Mouse (Mus musculus) layer of hippocampus, postnatal 25 days (tissue): Measurements from ENCODE around the gene Xpc. TPM values are rescaled to one million over a fixed set of nuclear protein-coding genes. Genes with fewer than 3 reads are reported as not detected.

Experiments used
- DNase-seq, 2 experiments: peaks; one replicate each; pipeline ENCODE4 v3.0.0; 2022; ENCODE audit warnings: mixed read lengths in 2 of 2, low spot score in 1 of 2; ENCODE audit errors: extremely low spot score in 1 of 2
- total RNA-seq, 2 experiments: library from RNA; stranded (reverse); gene quantifications; 2 replicates each; pipeline ENCODE4 v1.2.3; 2021

The Xpc gene
- total RNA-seq, 2 experiments from 2014 or later, result 12.6 to 14.2 TPM

GRCm38 (mm10) chr6:91527227-91527860 lies 11.7 kb upstream of the Xpc start:
- DNase-seq, result no peak

- no peak for DNase-seq
These were observed 9.9 kb upstream of the Xpc start for GRCm38 (mm10) chr6:91525544-91525943.

GRCm38 (mm10) chr6:91522816-91523215 lies 7.1 kb upstream of the Xpc start:
- DNase-seq, result no peak

- DNase-seq, result no peak
These were observed 2.8 kb upstream of the Xpc start for GRCm38 (mm10) chr6:91518454-91519020.

- no peak for DNase-seq
These were observed 838 bp downstream of the Xpc start for GRCm38 (mm10) chr6:91514737-91515362.

- DNase-seq, result no peak
These were observed 1.6 kb downstream of the Xpc start for GRCm38 (mm10) chr6:91514135-91514534.

- no peak for DNase-seq
These were observed 5.5 kb downstream of the Xpc start for GRCm38 (mm10) chr6:91510211-91510610.

- DNase-seq, result peak; percentile 45 to 79
These were observed 6.4 kb downstream of the Xpc start for GRCm38 (mm10) chr6:91509326-91509725.

GRCm38 (mm10) chr6:91508041-91508440 lies 7.6 kb downstream of the Xpc start:
- no peak for DNase-seq

GRCm38 (mm10) chr6:91506036-91506435 lies 9.7 kb downstream of the Xpc start:
- DNase-seq, result no peak

- DNase-seq, result no peak
These were observed 12.4 kb downstream of the Xpc start for GRCm38 (mm10) chr6:91503302-91503701.

GRCm38 (mm10) chr6:91494526-91494925 lies 21.2 kb downstream of the Xpc start:
- DNase-seq, result no peak

GRCm38 (mm10) chr6:91493053-91493452 lies 22.6 kb downstream of the Xpc start:
- DNase-seq, result no peak

- no peak for DNase-seq
These were observed 24.7 kb downstream of the Xpc start for GRCm38 (mm10) chr6:91491004-91491403.

GRCm38 (mm10) chr6:91489872-91490271 lies 25.8 kb downstream of the Xpc start:
- DNase-seq, result peak; percentile 13 to 22

GRCm38 (mm10) chr6:91488496-91489212 lies 27.0 kb downstream of the Xpc start:
- no peak for DNase-seq

GRCm38 (mm10) chr6:91486736-91487453 lies 28.8 kb downstream of the Xpc start:
- no peak for DNase-seq

GRCm38 (mm10) chr6:91483371-91483770 lies 32.3 kb downstream of the Xpc start:
- no peak for DNase-seq

GRCm38 (mm10) chr6:91476541-91476940 lies 39.1 kb downstream of the Xpc start:
- DNase-seq, result no peak

- DNase-seq, result no peak
These were observed 41.1 kb downstream of the Xpc start for GRCm38 (mm10) chr6:91474441-91475190.
